Mouse (Mus musculus) cerebellum, postnatal 36 days (tissue): ENCODE data around the gene Nsl1.
A peak's percentile ranks its signal among the peaks of the same experiment; 100 is the strongest.

Experiments
- DNase-seq, 2 experiments: peaks; one replicate each; pipeline ENCODE4 v3.0.0; 2021 to 2022; ENCODE audit warnings: mixed read lengths in 2 of 2

Nsl1 gene

DNA sequence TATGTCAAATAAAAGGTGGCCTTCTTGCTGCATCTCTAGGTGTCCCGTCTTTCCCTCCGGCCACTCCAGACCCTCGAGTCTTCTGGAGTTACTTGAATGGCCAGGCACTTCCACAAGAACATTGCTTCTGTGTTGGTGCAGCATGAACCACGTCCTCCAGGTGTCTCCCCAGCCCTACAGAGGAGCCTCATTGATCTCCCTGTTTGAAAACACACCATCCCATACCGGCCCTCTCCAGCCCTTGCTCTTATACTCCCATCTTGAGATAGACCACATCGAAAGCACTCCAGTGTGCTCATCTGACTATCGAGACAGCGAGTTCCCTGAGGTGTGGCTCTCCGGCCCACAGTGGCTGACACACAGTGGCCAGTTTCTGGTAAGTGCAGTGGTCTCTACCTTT lies 32.2 kb downstream of the Nsl1 start:
- no peak for DNase-seq

DNA sequence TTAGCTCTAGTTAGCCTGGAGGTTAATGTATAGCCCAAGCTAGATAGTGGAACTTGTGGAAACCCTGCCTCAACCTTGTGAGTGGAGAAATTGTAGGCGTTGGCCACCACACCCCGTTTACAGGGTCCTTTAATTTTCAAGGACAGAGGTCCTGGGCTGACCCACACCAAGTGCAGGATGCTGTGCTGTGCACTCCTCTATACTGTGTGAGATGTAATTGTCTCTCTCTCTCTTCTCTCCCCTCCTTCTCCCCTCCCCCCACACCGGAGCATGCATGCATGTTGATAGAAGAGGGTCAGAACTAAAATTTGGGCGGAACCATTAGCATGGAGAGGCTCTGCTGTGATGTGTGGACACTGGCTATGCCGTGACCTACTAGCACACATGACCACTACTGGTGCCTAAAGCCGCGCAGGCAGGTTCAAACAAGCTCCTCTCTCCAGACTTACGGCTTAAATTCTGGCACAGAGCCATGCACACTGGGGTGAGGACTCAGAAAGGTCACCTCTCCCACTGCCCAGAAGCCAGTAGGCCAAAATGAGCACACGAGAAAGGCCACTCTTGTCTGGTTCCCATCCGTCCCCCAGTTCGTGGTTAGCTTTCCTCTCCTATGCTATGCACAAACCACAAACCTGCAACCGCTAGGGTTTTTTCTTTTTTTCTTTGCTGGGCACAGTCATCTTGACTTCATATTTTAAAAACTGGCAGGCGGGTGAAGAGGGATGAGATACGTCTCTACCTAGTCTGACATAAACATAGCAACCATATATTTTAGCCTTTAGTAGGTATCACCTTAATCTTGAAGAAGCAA lies 34.3 kb downstream of the Nsl1 start:
- no peak for DNase-seq

DNA sequence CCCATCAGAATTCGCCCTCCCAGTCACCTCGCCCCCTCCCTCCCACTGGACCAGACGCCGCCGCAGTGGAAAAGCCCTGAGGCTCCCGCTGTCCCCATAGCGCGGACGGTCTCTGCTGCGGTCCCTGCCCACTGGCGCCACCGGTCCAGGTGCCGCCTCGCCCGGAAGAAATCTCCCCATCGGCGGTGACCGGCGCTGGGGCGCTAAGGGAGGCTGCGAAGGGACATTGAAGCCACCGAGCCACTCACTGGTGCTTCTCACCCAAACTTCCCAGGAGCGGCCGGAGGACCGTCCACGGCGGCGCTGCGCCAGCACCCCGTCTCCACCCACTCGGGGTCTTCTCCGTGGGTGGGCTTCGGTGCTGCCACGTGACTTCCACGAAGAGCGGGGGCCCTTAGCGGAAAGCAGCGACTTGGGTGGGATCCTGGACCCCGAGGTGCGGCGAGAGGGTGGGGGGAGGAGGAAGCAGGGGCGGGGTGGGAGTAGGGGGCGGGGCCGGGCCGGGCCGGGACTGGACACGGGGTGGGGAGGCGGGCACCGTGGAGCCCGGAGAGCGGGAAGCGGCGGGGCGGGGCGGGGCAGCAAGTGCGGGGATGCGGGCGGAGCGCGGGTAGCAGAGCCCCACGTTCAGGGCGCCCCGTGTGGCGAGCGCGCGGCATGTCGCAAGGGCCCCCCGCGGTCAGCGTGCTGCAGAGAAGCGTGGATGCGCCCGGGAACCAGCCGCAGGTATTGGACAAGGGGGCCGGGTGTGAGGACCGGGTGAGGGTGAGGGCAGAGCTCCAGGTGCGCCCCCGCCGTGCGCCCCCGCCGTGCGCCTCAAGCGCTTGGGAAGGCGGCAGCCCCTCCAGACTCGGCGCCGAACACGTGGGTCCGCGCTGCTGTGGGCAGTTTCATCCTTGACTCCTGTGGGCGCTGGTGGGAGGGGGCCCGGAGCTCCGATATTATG lies 35.3 kb downstream of the Nsl1 start, which contains the start of gene Batf3:
TSS of gene Batf3 (plus strand) at position 46 of the 946 bp plus-strand sequence.
- peak; percentile 14 to 32 for DNase-seq

DNA sequence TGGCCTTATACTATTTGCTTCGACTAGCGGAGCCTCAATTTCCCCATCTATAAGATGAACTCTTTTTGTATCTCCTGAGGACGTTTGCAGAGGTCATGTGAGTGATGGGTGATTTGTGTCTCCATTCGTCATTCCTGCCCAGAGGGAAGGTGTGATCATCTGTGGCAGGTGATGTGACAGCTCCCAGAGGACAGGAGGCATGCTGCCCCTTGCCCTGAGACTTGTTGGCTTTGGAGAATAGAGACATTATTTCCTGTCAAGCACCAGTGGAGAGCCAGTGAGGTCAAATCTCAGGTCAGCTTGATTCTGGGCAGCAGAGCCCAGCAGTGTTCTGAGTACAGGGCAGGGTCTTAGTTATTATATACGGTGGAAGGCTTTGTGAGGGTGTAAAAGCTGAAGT lies 36.3 kb downstream of the Nsl1 start:
- no peak for DNase-seq

DNA sequence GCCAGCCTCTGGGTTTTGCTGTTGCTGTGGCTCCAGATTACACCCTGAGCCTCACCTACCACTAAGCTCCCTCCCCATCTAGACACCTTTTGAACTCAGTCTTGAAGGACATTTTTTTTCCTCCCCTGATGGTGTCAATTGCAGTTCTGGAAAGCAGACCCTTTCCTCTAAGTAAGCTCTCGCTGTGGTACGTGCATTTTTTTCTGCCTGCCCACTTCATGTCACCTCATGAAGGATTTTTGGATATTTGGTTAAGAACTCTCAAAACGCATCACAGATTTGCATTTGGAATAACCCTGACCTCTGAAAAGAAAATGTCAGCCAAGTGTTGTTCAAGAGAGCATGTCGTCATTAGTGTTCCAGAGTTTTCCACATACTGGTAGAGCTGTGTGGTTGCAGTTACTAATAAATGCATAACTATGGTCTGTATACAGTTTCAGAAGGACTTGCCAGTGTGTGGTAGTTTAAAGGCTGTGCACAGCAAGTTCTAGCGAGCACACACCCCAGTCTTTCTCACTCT lies 37.0 kb downstream of the Nsl1 start:
- no peak for DNase-seq

DNA sequence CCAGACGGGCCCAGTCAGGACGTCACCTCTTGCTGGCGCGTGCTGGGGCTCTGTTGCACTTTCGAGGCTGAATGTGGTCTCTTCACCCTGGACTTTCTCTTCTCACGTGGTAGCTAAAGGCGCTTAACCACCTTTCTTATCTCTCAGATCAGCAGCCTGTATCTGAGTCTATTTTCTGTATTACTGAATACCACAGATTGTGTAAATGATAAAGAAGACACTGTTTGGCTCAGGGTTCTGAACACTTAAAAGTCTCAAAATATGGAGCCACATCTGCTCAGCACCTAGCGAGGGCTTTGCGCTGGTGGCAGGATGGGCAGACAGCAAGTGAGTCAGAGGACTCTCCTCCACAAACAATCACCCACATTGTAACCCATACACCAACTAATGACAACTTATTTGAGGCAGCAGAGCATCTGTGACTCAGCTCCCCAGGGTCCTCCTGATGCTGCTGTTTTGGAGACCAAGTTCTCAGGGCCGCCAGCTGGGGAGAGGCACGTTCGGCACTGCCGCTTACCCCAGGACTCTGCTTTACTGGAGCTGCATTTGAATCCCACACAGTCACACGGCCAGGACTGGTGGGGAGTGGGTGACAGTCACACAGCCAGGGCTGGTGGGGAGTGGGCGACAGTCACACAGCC lies 40.0 kb downstream of the Nsl1 start:
- DNase-seq = no peak

DNA sequence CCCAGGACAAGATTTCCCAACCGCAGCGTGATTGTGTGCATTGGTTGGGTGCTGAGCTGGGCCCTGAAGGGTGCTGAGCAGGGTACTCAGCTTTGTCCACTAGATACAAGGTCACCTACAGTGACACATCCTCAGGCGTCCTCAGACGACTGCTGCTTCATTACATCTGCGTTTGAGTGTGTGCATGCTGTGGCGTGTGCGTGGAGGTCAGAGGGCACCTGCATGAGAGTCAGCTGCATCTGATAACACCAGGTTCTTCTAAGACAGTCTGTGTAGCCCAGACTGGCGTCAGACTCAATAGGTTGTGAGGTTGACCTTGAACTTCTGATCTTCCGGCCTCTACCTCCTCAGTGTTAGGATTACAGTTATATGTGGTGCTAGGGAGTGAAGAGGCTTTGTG lies 42.4 kb downstream of the Nsl1 start:
- no peak for DNase-seq

DNA sequence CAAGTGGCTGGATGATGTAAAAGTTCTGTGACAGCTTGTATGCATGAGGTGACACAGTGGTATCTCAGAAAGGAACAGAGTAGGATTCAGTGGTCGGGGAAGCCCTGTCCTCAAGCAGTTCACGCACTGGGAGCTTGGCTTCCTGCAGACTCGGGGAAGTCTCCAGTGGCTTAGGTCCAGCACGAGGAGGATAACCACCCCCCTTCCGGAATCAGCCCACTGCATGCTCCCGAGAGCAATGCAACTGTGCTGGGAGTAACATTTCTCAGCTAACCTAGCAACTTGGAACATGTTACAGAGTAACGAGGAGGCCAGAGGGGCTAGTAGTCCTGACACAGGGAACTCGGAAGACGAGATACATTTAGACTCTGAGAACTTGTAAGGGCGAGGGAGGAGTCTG lies 44.5 kb downstream of the Nsl1 start:
- DNase-seq = no peak

DNA sequence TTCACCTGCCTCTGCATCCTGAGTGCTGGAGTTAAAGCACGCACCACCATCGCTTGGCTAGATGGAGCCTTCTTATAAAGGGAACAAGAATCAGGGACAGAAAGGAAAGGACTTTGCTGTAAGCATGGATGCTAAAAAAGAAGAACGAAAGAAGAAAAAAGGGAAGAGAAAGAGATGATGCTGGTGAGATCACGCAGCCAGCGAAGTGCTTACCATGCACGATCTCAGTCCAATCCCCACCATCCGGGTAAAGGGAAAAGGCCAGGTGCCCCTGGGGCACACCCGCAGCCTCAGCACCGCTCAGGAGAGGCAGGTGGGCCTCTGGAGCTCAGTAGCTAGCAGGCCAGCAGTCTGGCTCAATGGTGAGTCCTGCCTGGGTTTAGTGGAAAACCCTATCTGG lies 47.1 kb downstream of the Nsl1 start:
- DNase-seq = no peak

DNA sequence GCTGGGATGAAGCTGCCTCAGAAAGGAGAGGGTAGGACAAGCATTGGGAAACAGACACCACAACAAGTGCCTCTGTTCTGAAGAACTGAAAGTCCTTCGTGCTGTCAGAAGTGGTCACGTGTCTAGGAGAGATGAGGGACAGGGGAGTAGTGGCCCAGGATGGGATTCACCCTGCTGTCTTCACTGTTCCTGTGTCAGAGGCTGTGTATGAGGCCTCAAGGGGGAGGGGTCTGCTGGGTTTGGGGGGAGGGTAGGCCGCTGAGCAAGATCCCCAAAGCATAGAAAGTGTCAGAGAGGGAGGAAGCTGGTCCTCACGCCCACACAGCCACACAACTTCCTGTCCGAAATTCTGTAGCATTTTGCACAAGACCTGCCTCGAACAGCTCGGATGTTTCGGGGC lies 48.3 kb downstream of the Nsl1 start:
- no peak for DNase-seq

DNA sequence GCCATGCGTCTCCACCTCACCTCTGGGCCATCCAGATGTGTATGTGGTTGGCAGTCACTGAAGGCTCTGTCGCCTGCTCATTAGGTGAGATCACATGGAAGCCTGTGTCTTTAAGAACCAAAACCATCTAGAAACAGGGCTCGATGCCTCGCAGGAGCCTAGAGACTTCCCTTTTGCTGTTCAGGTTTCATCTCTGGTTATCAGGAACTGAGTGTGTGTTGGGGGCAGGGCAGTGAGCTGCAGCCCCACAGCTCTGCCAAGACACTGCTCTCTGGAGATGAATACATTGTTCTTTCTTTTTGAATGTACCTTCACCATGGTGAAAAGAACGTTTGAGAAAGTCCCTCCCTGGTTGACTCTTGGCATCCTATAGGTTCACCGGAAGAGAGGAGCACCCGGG lies 52.1 kb downstream of the Nsl1 start:
- DNase-seq = no peak

DNA sequence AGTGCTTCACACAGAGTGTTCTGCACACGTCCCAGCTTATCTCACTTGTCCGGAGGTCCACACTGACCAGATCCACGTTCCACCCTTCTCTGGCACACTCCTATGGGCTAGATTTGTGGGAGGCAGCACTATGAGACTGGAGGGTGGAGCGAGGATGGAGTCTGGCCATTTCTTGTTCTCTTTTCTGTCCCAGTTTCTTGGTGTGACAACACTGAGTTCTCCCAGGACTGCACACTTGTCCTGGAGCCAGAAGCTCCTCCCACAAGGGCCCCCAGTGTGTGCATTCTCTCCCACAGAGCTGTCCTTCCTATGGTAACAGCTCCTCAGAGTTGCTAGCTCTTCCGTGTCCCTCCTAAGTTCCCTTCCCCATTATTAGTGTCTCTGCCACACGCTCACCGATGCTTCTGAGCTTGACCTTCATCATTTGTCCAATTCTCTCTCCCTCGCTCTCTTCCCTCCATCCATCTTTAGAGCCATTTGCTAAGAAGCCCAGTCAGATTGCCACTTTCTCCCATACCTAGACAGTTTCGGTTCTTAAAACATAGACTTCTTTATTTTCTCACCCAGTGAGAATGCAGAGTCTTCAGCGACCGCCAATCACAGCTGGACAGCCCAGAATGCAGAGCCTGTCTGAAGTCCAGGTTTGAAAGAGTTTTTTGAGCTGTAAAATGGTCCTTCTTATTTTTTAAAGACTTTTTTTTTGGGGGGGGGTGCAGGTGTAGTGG lies 52.9 kb downstream of the Nsl1 start:
- DNase-seq = no peak

DNA sequence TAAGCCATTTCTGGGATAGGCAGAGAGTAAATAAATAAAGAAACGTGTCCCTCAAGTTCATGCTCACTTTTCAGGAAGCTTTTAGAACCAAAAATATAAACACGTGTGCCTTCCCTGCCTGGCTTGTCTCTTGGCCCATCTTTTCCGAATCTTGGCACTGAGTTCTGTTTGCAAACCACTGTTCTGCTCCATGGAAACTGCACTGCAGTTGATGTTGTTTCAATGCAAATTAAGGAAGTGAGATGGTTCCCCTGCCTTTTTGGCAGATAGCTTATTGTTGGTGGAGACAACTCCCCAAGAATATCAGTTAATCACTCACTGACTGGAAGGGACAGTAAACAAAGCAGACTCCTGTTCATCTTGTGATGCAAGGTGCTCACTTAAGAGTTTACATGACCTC lies 59.9 kb downstream of the Nsl1 start:
- no peak for DNase-seq

DNA sequence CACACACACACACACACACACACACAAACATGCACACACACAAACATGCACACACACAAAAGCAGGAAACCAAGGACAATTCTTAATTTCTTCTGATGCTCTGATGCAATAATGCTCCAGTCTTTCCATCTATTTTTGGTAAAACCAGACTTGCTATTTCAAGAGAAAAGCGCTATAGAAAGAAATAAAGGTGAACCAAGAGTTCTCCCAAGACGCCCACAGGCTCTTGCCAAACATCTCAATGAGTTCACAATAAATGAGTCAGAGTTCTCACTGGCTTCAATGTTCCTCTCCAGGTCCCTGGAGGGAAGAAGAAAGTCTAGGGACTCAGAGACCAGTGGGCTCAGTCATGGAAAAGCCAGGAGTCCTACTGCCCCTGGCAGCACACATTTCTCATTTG lies 60.9 kb downstream of the Nsl1 start:
- DNase-seq = no peak

DNA sequence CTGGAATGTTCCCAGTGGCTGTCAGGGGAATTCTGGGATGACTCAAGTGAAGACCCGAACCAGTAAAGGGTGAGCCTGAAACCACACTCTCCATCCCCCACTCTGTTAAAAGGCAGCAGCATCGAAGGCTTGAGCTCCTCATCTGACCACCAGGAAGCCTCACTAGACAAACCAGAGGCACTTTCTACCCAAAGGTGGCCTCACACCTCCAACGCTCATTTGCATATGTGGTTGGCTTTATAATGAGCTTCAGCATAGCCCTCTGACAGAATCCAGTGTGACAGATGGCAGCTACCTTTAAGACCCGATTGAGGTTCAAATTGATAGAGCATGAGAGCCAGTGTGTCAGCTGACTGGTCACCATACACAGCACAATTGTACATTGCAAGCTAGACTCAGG lies 61.5 kb downstream of the Nsl1 start:
- DNase-seq = no peak

DNA sequence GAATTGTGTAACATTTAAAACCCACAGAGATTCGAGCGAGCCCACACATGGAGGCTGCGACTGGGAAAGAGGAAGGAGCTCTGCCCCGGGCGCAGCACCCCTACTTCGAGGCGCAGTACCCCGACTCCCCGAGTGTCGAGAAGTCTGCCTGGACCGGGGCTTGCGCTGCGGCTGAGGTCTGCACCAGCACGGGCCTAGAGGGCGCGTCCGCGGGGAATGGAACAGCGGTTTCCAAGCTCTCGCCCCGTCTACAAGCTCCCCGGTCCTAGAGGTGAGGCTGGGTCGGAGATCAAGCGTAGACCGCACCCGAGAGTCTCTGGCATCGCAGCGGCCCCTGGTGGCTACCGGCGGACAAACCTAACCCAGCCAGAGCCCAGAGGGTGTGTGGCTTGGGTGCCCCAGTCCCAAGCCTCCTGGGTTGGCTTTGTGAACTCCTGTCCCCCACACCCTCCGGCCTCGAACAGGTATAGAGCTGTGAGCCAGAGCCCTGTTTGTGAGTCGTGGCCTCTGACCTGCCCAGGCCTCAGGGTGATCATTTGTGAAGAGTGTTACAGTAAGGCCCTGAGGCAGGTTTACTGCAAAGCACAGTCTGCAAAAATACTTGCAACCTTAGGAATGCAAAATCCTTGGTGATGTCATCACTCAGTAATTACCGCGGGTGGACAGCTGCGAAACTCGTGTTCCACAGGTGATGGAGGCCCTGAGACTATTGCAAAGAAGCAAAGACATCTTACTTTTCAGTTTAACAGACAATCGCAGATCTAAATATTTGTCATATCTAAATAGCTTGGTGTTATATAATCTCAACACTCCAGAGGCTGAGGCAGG lies 63.2 kb downstream of the Nsl1 start:
- peak; percentile 29 to 34 for DNase-seq

DNA sequence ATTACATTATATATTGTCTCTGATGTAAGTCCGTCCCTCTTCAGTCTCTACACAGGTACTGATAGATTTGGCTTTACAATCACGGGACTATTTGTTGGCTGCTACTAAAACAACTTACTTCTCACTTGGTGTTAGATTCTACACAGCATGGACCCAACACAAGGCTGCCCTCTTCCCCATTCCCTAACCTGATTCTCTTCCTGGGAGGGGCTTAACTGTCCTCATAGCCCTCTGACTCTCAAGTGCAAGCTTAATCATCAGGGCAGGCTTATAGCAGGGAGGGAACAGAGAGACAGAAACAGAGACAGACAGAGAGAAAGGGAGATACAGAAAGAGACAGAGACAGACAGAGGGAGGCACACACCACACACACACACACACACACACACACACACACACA lies 68.9 kb downstream of the Nsl1 start:
- DNase-seq = no peak

DNA sequence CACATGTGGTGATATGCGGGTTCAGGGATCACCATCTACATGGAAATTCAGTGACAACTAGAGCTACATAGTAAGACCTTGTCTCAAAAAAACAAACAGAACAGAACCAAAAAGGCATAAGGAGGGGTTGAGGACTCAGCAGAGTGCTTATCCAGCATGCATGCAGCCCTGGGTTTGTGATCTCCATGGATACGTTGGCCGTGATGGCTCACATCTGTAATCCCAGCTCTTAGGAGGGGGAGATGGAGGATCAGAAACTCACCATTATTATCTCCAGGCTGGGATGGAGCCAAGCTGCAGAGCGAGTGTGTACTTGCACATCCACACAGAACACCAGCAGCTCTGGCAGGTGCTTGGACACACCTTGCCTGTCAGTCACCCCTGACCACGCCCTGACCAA lies 69.4 kb downstream of the Nsl1 start:
- DNase-seq = no peak

DNA sequence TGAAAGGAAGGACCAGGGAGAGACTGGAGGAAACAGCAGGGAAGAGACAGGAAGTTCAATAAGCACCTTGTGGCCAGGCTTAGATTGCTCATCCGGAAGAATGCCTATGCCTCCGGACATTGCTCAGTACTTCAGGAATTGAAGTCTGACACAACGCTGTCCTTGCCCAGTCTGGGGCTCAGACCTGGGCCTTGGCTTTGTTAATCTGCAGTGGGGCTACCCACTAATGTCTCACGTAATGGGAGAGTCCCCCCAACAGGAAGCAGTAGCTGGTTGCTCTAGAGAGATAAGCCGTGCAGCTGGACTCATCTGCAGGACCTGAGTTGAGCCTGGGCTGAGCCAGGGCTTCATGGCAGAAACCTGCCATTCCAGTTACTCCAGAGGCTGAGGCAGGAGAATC lies 70.1 kb downstream of the Nsl1 start:
- no peak for DNase-seq

DNA sequence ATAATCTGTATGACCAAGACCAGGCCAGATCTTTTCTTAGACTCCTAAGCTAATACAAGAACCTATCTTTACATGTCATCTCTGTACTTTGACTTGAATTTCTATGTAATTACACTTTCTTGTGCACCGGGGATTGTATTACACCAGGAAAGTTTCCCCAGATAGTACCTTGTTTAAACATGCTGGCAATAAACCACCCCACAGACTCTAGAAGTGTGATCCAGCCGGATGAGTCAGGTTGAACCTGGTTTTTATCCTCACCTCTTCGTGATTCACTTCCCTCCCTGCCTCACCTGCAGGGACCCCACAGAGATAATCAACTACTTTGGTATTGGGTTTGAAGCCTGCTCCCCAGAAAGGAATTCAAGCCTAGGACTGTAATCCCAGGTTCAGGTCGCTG lies 72.6 kb downstream of the Nsl1 start:
- DNase-seq = no peak
